Mouse (Mus musculus): Measurements from ENCODE around the gene Fbxl20. TPM values are rescaled to one million over a fixed set of nuclear protein-coding genes. Genes with fewer than 3 reads are reported as not detected.

Fbxl20 gene
- total RNA-seq, 2 experiments from 2014 or later: 31.8 to 42.9 TPM

DNA sequence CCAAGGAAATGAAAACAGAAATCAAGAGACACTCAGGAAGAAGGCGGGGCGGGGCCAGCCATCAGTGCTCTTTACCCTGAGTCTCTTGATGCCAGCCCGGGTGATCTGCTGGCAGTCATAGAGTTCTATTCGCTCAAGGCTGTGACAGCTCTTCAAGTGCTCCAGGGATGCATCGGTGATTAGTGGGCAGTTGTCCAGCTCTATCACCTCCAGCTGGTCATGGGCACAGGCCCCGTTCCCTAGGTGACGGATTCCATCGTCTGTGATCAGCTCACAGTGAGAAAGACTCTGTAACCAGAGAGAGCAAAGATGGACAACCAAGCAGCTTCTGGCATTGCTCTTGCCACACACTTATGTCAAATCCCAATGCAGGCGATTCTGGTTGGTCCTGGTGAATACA lies 59.6 kb downstream of the Fbxl20 start:
- peak in 1 of 2 experiments; percentile 8 for DNase-seq

DNA sequence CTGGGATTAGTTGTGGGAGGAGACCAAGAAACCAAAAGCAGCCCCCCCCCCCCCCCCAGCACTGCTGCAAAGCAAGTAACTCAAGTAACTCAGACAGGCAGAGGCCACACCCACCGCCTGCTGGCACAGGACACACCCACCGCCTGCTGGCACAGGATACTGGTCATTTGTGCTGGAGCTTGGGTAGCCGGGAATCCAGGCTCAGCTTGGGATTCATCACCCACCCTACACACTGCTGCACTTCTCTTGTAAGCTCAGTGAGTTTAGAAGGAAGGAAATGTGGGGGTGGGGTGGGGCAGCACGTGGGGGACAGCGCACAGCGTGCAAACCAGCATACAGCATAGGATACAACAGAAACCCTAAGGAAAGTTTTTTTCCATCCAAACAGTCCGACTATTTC lies 62.0 kb downstream of the Fbxl20 start:
- peak; percentile 72 to 75 for DNase-seq

DNA sequence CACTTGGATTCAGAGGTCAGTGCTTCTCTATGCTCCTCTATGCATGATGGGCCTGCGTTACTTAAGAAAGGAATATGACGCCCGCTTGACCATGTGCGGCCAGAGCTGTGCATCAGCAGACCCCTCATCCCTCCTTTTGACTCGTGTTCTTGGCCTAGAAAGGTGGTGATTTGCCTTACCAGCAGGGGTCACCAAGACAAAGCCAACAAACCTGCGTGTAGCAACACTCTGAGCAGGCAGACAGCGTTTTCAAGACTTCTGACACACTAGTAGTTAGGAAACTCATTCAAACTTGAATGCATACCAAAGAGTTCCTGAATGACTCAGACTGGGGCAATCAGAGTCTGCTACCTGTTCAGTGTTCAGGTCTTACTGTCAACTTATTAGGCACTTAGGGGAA lies 63.6 kb downstream of the Fbxl20 start:
- no peak for DNase-seq

DNA sequence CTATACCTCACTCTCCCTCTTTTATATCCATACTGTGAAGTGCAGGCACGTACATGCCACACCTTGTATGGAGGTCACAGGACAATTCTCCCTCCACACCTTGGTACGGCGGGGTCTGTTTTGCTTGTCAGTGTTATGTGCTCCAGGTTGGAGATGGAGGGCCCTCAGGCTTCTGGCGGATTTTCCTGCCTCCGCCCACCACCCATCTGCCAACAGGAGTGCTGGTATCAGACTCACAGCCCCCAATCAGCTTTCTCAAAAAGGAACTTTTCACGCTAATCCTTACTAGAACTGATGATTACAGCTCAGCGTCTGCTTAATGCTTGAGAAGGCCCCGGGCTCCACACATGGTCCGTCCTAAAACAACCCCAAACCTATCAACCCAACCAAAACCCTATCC lies 64.1 kb downstream of the Fbxl20 start:
- no peak for DNase-seq

DNA sequence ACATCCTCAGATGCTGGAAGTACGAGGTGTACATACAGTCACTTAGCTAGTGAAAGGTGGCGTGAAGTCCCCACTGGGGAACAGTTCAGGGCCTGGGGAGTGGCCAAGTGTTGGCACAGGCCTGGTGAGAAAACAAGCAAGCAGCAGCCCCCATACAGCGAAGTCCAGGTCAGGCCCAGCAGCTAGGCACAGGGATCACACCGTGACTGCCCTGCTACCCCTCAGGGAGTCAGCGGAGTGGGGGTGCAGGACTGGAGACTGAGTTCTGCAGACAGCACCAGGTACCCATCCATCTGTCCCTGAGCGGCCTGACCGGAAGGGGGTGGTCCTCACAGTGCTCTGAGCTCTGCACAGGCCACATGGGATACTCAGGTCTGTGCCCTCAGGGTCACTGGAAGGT lies 67.5 kb downstream of the Fbxl20 start:
- no peak for DNase-seq

DNA sequence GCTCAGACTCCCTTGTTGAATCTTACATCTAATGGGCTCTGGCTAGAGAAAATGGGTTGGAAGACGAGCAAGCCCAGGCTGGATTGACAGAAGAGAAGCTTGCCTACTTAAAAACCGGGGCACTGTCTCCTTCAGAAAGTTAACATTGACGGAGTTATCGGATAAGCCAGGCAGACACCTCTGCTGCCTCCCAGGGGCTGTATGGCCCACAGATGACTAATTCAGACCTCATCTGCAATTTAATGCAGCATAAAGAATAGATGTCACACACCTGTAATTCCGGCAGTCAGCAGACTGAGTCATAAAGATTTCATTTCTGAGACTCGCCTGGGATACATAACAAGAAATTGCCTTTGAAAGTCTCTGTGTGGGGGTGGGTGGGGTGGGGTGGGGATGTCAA lies 69.8 kb downstream of the Fbxl20 start:
- DNase-seq: no peak

DNA sequence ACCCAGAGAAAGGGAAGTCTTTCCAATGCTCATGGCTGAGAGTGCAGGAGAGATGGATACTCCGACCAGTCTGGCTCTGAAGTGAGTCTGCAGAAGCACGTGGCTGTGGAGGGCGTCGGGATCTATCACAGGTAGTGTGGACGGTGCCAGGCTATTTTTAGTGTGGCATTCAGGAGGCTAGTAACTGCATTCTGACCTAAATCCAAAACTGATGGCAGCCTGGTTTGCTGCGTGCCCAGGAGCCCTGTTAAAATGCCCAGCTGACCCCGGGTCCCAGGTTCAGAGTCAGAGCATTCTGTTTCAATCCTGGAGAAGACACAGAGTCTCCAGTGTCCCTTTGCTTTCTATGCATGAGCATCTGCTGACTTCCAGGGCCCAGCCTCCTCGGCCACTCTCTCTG lies 73.1 kb downstream of the Fbxl20 start:
- no peak for DNase-seq

DNA sequence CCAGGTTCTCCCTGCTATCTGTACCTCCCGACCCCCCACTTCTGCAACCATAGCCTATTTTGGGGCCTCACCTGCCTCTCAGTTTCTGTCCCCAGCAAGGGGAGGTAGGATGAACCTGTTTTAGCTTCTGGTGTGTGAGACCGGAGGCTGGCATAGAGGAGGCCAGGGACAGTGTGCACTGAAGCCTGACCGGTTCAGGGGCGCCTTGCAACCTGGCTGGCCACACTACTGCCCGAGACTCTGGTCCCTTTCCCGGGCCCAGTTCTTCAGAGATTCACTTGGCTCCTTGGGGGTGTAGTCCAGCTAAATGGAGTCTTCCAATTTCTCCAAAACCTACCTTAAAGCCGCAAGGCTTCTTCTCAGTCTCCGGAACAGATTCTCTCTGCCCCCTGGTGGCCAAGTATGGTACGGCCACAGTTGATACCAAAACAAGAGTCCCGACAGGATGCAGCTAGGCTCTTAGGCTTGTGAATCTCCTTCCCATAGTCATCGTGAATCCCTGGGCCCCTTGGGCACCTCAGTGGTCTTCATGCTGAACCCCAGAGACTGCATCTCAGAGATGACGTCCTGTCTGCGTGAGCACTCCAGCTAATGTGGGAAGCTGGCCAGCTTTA lies 74.9 kb downstream of the Fbxl20 start:
- DNase-seq: peak; percentile 89 to 90

DNA sequence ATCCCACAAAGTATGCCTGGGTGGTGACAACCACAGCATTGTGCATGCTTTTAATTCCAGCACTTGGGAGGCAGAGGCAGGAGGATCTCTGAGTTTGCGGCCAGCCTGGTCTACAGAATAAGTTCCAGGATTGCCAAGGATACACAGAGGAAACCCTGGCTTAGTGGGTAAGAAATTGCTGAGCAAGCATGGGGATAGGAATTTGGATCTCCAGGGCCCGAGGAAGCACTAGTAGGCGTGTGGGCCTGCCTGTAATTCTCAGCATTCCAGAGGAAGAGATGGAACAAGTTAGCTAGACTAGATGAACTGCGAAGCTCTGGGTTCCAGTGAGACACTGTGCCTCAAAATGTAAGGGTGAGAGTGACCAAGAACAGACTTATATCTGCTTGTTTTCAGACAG lies 76.8 kb downstream of the Fbxl20 start:
- DNase-seq: no peak

DNA sequence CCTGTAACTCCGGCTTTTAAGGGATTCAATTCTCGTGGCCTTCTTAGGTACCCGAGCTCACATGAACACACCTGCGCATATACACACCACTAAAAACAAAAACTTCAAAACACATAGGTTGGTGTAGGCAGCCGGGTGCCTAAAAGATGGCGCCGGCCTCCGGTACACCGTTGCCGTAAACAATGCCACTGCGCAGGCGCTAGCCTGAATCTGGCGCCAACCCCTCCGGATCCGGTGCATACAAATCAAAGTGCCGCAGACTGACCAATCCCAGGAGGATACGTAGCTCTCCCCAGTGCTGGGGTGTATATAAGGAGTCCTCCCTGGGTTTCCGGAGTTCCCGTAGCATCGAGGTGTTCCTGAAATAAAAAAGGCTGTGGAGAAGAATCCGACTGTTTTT lies 82.9 kb downstream of the Fbxl20 start:
- DNase-seq: no peak

DNA sequence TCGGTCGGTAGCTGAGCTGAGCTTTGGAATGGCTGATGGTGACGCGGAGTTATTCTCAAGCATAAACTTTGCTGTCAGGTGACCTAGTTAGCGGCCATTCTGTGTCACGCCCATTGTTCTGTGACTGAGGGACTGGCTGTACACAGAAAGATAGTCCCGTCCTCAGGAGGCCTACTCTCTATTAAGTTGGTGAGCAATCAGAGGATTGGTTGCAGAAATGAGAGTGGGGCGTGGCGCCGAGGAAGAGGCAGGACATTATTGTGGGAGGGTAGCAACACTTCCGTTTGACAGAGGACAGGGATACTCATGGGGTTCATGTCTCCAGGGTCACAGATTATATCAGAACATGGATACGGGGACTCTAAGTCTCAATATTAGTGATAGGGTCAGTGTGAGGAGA lies 84.0 kb downstream of the Fbxl20 start:
- DNase-seq: no peak

DNA sequence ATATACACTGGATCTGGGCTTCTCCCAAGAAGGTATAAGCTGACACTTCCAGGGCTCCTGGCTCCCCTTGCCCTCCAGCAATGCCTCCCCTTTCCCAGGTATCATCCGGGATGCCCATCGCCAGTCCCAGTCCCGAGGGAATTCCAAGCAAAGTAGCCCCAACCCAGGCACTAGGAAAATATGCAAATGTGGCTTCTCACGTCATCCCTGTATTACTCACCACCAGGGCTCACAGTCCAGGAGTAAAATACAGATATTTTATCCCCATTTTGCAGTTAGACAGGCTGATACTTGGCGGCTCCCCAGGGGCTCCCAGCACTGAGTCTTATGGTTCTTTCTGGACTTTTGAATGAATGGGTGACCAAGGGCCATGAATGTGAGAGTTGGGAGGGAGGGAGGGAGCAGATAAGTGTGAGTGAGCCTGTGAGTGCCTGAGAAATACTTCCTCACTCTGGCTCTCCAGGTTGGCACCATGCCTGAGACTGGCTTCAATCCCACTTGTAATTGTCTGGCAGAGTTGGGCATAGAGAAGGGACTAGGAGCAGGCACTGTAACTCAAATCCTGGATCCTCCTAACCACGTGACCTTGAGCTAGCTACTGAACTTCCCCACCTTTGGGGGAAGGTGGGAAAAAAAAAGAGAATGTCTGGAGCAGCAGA lies 88.2 kb downstream of the Fbxl20 start:
- DNase-seq: peak; percentile 74 to 85

DNA sequence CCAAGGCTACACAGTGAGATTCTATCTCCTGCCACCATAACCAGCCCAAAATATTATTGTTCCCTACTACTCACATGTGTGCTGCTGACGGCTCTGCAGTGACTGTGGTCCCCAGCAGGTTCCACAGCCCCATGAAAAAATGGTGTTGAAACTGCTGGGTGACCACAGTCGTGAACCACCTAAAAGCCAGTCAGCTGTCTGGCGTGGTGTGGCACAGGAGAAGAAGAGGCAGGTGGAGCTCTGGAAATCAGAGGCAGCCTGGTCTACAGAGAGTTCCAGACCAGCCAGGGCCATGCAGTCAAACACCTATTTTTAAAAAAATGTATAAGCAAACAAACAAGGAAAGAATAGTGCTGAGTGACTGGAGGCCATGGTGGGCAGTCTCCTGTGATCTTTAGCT lies 88.8 kb downstream of the Fbxl20 start:
- no peak for DNase-seq

DNA sequence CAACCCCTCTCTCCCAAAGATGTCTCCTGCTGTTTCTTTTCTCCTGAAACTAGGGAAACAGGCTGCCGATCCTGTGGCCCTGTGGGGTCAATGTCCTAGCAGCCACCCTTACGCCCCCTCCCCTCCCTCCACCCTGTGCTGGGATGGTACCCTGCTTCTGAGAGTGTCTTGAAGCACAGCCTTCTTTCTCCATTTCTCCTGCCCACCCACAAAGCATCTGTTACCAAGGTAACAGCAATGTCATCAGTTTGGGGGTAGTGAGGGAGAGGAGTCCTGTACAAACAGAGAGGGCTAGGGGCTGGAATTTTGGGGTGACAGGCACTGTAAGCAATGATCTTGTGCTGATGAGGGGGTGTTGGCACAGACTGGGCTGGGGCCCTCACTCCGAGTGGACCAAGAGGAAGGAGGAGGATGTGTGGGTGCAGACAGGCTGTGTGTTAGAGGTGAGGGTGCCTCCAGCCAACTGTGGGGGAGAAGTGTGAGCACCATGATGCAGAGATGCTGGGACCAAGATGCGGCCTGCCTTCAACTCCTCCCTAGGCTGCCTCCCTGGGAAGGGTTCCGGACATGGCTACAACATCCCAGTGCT lies 90.0 kb downstream of the Fbxl20 start:
- DNase-seq: no peak

DNA sequence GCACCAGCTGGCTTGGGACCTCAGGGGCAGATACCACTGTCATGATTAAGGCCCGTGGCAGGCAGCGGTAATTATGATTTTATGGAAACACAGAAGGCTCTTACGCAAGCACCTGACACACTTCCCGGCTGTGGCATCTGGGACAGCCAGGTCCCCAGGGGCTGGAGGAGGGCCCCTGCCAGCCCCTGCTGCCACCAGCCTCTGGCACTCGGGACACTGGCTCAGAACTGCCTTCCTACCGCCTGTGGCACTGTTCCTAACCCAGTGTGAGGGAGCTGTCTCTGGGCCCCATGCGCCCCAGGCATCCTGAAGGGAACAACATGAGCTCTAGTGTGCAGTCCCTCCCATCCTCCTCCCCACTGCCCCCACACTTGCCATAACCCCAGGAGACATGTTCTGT lies 90.5 kb downstream of the Fbxl20 start:
- DNase-seq: peak; percentile 36 to 53

DNA sequence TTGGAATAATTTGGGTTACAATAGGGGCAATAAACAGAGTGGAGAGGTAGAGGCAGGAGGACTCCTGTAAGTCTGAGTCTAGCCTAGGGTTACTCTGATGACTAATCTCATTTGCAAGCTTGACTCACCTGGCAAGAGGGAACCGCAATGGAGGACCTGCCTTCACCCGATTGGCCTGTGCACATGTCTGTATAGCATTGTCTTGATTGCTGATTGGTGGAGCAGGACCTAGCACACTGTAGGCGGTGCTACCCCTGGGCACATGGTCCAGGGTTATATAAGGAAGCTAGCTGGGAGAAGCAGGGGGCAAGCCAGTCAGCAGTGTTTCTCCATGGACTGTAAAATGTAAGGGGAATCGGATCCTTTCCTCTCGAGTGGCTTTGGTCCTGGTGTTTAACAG lies 92.2 kb downstream of the Fbxl20 start:
- DNase-seq: peak in 1 of 2 experiments; percentile 48

DNA sequence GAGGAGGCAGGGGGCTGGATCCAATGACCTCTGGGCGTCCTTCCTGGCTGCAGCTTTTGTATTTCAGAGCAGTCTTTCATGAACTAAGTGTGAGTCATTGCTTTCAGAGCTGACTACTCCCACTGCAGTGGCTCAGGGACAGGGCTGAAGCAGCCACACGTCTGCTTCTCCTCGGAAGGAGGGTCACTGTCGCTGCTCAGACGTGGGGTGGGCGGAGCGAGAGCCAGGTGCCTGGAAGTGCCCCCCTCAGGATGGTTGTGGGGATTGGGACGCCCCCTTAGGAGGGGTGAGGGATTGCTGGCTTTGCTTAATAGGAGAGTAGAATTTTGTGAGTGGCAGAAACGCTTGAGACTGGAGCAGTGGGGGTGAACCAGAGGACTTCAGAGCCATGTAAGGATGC lies 92.7 kb downstream of the Fbxl20 start:
- peak; percentile 60 to 62 for DNase-seq

DNA sequence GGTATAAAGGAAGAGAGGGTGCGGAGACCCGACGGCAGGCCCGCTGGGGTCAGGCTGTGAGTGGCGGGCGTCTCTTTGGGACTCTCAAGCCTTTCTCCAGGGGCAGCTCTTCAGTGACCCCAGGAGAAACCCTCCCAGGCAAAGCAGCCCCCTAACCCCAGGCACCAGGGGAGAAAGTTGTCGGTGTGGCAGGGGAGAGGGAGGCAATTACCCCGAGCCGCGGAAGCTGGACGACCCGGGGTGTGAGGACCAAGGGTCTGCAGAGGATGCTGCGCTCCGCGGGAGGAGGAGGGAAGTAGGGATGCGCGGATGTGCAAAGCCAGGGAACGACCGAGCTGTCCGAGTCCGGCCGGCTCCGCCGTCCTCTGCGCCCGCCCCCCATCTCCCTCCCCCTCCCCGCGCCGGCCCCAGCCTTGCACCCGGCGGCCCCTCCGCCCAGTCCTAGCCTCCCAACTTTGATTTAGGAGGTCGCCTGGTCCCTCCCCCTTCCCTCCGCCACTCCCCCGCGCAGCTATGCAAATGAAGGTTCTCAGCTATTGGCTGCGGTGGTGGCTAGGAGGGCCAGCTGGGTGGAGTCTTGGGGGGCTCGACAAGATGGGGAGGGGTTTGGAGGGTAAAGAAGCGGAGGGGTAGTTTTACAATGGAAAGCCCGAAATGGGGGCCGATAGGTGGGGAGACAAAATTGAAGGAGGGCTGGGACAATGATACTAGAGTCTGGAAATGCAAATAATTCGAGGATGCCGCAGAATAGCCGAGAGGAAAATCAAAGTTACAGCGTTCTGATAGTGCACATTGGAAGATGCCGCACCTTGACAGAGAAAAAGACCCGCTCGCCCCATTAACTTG lies 97.0 kb downstream of the Fbxl20 start, which contains the start of gene Stac2:
TSS of gene Stac2 (minus strand) at position 474 of the 846 bp plus-strand sequence.
- peak; percentile 85 to 86 for DNase-seq

DNA sequence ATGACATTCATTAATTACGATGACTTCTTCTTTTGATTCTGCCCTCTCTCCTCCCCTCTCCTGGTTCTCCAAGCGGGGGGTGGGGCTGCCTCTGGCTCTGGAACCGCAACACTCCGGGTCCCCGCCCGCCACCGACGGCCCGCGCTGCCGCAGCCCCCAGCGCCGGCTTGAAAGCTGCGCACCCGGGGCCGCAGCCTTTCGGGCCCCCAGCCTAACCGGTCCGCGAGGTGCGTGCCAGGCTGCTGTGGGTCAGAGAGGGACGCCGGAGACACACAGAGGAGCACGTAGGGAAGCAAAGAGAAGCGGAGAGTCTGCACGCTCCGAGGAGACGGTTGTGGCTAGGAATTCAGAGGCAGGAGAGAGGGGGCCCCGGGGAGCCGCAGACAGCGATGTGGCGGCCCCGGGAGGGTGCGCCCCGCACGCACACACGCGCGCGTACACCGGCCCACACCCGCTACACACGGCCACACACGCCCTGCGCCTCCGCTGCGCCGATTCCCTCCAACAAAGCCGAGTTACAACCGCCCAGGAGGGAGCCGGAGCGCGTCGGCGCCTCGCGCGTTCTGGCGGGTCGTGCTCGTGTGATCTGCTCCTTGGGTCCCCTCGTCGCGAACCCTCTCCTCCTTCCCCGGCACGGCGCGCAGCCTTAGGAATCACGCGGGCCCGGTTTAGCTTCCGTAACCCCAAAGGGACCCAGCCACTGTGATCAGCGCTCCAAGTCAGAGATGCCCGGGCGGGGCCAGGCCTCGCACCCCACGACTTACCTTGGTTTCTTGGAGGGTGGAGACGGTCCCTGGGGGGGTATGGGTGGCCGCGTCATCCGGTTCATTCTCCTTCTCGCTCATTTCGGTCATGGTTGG lies 97.8 kb downstream of the Fbxl20 start:
- DNase-seq: peak; percentile 17 to 44

DNA sequence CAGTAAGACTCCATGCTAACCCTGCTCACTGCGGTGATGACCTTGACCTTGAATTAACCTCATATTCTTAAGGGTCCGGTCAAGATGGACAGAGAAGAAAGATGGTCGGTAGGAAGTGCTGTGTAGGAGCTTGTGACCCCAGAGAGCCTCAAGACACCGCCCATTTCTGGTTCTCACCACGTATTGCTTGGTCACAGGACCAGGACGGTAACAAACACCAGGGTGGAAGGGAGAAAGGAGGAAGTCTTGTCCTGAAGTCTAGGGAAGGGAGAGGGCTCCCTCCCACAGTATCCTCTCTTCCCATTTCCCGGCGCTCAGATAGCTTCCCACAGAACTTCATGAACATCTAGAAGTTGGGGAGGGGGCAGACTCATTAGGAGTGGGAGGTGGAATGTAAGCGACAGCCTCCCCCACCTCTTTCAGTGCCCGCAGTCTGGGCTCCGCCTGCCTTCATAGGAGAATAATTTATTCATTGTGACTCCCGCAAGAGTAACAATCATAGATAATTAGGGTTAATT lies 98.5 kb downstream of the Fbxl20 start:
- DNase-seq: no peak

DNA sequence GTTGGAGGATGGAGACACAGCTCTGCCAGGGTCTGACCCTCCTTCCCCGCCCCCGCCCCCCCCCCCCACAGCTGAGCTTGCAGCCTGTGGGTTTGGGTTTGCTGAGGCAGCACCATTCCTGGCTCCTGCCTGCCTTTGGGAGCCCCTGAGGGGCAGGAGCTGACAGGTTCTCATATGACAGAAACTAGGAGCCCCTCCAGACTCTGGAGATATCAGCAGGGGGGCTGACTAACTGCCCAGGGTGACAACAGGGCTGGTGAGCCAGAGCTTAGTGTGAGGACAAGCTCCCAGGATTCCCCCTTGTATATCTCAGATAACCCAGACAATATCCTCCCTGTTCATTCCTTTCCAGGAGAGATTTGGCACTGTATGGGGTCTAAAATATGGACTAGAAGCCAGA lies 99.3 kb downstream of the Fbxl20 start:
- no peak for DNase-seq

DNA sequence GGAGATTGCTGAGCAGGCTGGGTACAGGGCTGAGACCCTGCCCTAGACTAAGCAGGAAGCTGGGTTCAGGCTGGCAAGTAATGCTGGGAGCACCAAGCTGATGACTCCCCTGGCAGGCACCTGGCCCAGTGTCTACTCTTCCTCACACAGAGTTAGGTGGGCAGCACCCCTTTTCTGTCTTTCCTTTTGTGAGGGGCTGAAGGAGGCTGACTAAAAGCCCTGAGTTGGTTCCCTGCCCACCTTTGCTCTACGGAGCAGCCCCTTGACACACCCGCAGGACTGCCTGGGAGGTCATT lies 99.7 kb downstream of the Fbxl20 start:
- no peak for DNase-seq
